Mouse (Mus musculus) neural tube, embryonic 11.5 days (tissue): ENCODE measurements around the gene Pcdh9. TPM values are rescaled to one million over a fixed set of nuclear protein-coding genes. Genes with fewer than 3 reads are reported as not detected.
A peak's percentile ranks its signal among the peaks of the same experiment; 100 is the strongest.

ENCODE experiments used
- ATAC-seq: fragments of 200-750 bp; cut with Nextera tagmentation; 2 replicates; pipeline ENCODE4 v1.8.0; 2017; ENCODE audit warnings: moderate number of reproducible peaks, mild to moderate bottlenecking, moderate TSS enrichment, moderate library complexity; ENCODE audit not compliant: insufficient read depth, low FRiP score, low TSS enrichment
- DNase-seq: peaks from one replicate; pipeline ENCODE4 v3.0.0-alpha.2; 2015; ENCODE audit warnings: low spot score
- H3K27ac ChIP-seq: fragments of 300-500 bp; sonication (generic); 2 replicates; pipeline ENCODE4 v1.5.1; 2014; ENCODE audit warnings: low read depth, mild to moderate bottlenecking, low read length
- H3K27me3 ChIP-seq: fragments of 300-500 bp; sonication (generic); 2 replicates; pipeline ENCODE4 v1.6.1; 2014; ENCODE audit warnings: mild to moderate bottlenecking, low read length, mixed read lengths; ENCODE audit not compliant: control insufficient read depth, insufficient read depth
- H3K36me3 ChIP-seq: fragments of 300-500 bp; sonication (generic); 2 replicates; pipeline ENCODE4 v1.6.1; 2014; ENCODE audit warnings: mild to moderate bottlenecking, low read length, moderate library complexity, mixed read lengths; ENCODE audit not compliant: control insufficient read depth, insufficient read depth
- H3K4me1 ChIP-seq: fragments of 300-500 bp; sonication (generic); 2 replicates; pipeline ENCODE4 v1.6.1; 2014; ENCODE audit warnings: low read length, mixed read lengths; ENCODE audit not compliant: control insufficient read depth, insufficient read depth
- H3K4me2 ChIP-seq: fragments of 300-500 bp; sonication (generic); 2 replicates; pipeline ENCODE4 v1.6.1; 2014; ENCODE audit warnings: low read depth, mild to moderate bottlenecking, moderate library complexity
- H3K4me3 ChIP-seq: fragments of 300-500 bp; sonication (generic); 2 replicates; pipeline ENCODE4 v1.5.1; 2014; ENCODE audit warnings: low read depth, low read length
- H3K9ac ChIP-seq: fragments of 300-500 bp; sonication (generic); 2 replicates; pipeline ENCODE4 v1.6.1; 2014; ENCODE audit warnings: mild to moderate bottlenecking, low read length
- H3K9me3 ChIP-seq: fragments of 300-500 bp; sonication (generic); 2 replicates; pipeline ENCODE4 v1.6.1; 2016; ENCODE audit warnings: low read length; ENCODE audit not compliant: control insufficient read depth
- WGBS: fragments of 180-500 bp; shearing (Covaris S2); extraction: QIAGEN DNeasy Blood & Tissue Kit; methylation state at CpG from one replicate; pipeline ENCODE4 v1.1.7; 2014; 5-methylcytosine and 5-hydroxymethylcytosine counted together
- polyA plus RNA-seq: library from polyadenylated mRNA; unstranded; fragments of >200 nt; fragmentation: Nextera tagmentation; extraction: Ambion mirVana; gene quantifications from 2 replicates; pipeline ENCODE4 v1.2.1, GENCODE M21; 2014

The Pcdh9 gene
- polyA plus RNA-seq, 1 experiment from 2014 or later, result 48.6 TPM

- Histone ChIP-seq H3K4me3 (no peak overlapping the region), H3K9ac (no peak overlapping the region), H3K36me3 (no peaks in the 10 kb centered on the region), H3K4me2 (no peak overlapping the region), H3K27ac (peak overlapping the region; percentile 65; the same call in 1 of the 2 replicates), H3K27me3 (no peaks in the 10 kb centered on the region), H3K4me1 (peaks cover 13% of the 10 kb centered on the region), H3K9me3 (no peaks in the 10 kb centered on the region)
- no peak for DNase-seq
- 53% methylated on average over 5 of the region's 5 CpGs for WGBS
- ATAC-seq, result peak; percentile 52
Observed at GRCm38 (mm10) chr14:93067411-93068336, 822.8 kb downstream of the Pcdh9 start.

GRCm38 (mm10) chr14:93066732-93067410 is 823.6 kb downstream of the Pcdh9 start:
- peaks cover 13% of the 10 kb centered on the region for H3K4me1 ChIP-seq
- no peaks in the 10 kb centered on the region for H3K27me3 ChIP-seq
- no peaks in the 10 kb centered on the region for H3K9me3 ChIP-seq
- no peaks in the 10 kb centered on the region for H3K36me3 ChIP-seq
- WGBS, result 47% methylated on average over 8 of the region's 8 CpGs
- no peak overlapping the region for H3K9ac ChIP-seq
- H3K4me3 ChIP-seq, result no peak overlapping the region
- DNase-seq, result peak; percentile 12
- peak; percentile 81 for ATAC-seq
- no peak overlapping the region for H3K4me2 ChIP-seq
- peak overlapping the region; percentile 65; the same call in 1 of the 2 replicates for H3K27ac ChIP-seq

DNA sequence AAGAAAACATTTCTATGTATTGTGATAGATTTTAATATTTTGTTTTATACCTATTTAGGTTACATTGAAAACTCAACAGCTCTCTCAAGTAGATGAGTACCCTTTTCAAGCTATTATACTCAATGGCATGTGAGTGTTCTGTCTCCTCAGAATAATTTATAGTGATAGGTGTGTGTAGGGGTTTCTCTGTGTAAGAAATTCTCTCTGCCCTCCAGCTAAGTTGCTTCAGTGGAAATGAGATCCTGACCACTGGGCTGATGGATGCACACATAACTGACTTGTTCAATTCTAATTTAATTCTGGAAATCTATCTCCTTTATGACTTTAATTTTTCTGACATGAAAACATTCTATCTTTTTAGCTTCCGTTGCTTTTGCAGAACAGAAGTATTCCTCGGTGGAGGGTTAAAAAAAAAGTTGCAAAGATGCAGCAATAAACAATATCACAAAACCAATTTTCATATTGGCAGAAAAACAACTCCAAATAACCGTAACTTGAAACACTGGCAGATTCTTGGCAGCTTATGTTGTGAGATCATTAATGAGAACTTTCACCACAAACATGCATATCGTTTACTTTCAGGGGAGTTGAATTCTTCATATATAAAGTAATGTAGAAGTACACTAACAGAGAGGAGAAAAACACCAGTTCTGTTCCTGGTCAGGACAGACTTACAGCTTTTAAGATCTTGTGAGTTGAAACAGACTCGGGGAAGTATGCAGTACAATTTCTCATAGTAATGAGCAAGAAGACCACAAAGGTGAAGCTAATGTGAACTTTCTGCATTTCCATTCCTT is 828.5 kb downstream of the Pcdh9 start:
- H3K4me1 ChIP-seq, result peaks cover 8% of the 10 kb centered on the region
- H3K4me2 ChIP-seq, result no peak overlapping the region
- H3K36me3 ChIP-seq, result no peaks in the 10 kb centered on the region
- no peak overlapping the region for H3K27ac ChIP-seq
- no peak for DNase-seq
- ATAC-seq, result no peak
- H3K9me3 ChIP-seq, result no peaks in the 10 kb centered on the region
- no peak overlapping the region for H3K9ac ChIP-seq
- 85% methylated on average over 5 of the region's 5 CpGs for WGBS
- H3K4me3 ChIP-seq, result no peak overlapping the region
- no peaks in the 10 kb centered on the region for H3K27me3 ChIP-seq

- Histone ChIP-seq H3K4me2 (no peak overlapping the region), H3K9me3 (no peaks in the 10 kb centered on the region), H3K4me1 (no peaks in the 10 kb centered on the region), H3K27ac (no peak overlapping the region), H3K36me3 (no peaks in the 10 kb centered on the region), H3K9ac (no peak overlapping the region), H3K27me3 (no peaks in the 10 kb centered on the region), H3K4me3 (no peak overlapping the region)
- WGBS, result 90% methylated on average over 6 of the region's 6 CpGs
- DNase-seq (no peak), ATAC-seq (no peak)
Observed at GRCm38 (mm10) chr14:93058799-93059198, 831.7 kb downstream of the Pcdh9 start.

- WGBS, result 90% methylated on average over 3 of the region's 3 CpGs
- Histone ChIP-seq H3K9me3 (no peaks in the 10 kb centered on the region), H3K27me3 (no peaks in the 10 kb centered on the region), H3K9ac (no peak overlapping the region), H3K4me1 (no peaks in the 10 kb centered on the region), H3K4me2 (no peak overlapping the region), H3K27ac (no peak overlapping the region), H3K36me3 (no peaks in the 10 kb centered on the region), H3K4me3 (no peak overlapping the region)
- DNase-seq (no peak), ATAC-seq (no peak)
Observed at GRCm38 (mm10) chr14:93055997-93056396, 834.5 kb downstream of the Pcdh9 start.

DNA sequence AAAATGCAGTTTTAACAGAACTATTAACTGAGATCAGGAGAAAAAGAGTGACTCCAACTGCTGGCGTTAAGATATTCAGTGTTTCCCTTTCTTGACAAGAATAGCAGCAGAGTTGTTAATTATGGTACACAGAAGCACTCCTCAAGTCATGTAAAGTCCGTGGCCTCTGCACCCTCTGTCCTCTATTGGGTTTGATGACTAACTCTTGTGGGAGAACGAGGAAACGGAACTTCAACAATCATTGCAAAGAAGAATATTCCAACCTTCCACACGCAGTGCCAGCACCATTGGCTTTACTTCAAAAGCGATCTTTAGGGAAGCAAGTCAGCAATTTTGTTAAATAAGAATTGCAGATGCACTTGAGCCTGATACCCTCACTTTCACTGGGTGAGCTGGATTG is 849.9 kb downstream of the Pcdh9 start:
- no peak for ATAC-seq
- H3K4me3 ChIP-seq, result no peak overlapping the region
- no peaks in the 10 kb centered on the region for H3K4me1 ChIP-seq
- no peaks in the 10 kb centered on the region for H3K27me3 ChIP-seq
- 78% methylated on average over 6 of the region's 6 CpGs for WGBS
- H3K27ac ChIP-seq, result no peak overlapping the region
- H3K36me3 ChIP-seq, result no peaks in the 10 kb centered on the region
- no peaks in the 10 kb centered on the region for H3K9me3 ChIP-seq
- no peak overlapping the region for H3K9ac ChIP-seq
- DNase-seq, result no peak
- H3K4me2 ChIP-seq, result no peak overlapping the region

DNA sequence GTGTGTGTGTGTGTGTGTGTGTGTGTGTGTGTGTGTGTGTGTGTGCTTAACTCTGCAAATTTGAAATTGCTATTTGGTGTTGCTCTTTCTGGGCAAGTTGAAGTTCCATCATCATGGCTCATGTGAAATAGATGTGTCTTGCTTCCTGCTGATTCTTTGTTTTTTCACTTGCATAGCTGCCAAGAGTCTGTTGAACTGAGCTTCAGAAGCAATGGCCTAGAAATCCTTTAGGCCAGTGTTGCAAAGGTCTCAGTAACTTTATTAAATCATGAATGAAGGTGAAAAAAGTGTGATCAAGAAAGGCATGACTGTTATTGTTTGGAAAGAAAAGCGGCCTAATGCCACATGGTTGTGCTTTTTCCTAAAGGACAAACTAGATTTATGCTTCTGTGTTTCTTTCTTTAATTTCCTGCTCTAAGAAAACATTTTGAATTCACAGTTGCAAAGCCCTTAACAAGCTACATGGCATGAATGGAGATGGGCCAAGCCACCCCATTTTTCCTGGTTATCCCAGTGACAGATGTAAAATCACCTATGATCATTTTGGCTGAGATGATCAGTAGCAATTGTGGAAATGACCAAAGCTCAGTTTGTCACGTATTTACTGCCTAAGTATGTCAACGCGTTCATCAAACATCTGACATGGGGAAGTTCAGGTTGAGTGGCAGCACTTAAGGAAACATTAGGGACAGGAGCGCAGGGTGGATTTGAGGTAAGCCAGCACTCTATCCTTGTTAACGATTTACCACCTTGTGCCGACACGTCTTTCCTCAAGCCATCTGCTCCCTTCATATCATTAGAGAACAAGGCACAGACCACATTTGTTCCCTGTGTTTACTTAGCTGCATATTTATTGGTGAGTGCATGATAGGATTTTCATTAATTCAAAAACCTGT is 850.9 kb downstream of the Pcdh9 start:
- no peak overlapping the region for H3K27ac ChIP-seq
- WGBS, result 63% methylated on average over 8 of the region's 8 CpGs
- no peak overlapping the region for H3K4me2 ChIP-seq
- H3K4me3 ChIP-seq, result no peak overlapping the region
- H3K36me3 ChIP-seq, result no peaks in the 10 kb centered on the region
- no peaks in the 10 kb centered on the region for H3K9me3 ChIP-seq
- no peak for ATAC-seq
- no peak for DNase-seq
- no peak overlapping the region for H3K9ac ChIP-seq
- no peaks in the 10 kb centered on the region for H3K4me1 ChIP-seq
- H3K27me3 ChIP-seq, result no peaks in the 10 kb centered on the region
